Mouse (Mus musculus): Measurements from ENCODE around the gene Exoc4.

Gene Exoc4

DNA sequence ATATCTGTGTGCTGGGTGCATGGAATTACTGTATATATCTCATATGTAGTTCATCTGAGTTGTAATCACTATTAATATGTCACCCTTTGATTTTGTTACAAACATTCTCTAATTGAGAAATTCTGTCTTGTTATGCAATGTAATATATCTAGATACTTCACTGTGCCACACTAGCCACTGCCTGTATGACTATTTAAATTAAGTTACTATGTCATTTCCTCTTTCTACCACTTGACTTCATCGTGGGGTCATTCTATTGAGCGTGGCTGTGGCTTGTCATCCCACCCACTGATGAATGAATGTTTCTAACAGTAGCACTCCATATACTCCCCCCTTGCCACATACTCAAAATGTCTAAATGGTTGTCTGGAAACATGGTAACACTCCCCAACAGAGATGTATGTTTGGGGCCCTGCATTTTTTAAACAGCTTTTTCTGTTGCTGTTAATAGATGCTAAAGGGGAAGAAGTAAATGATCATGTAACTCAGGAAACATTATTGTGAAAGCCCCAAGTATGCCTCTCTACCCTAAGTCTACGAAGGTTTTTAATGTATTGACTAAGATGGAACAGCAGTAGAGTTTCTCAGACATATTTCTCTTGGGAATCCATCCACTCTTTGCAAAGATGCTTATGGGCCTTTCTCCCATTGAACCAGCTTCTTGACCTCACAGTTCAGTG, 618.2 kb downstream of the Exoc4 start:
- no peak for DNase-seq (ENCODE audit: low read depth)

DNA sequence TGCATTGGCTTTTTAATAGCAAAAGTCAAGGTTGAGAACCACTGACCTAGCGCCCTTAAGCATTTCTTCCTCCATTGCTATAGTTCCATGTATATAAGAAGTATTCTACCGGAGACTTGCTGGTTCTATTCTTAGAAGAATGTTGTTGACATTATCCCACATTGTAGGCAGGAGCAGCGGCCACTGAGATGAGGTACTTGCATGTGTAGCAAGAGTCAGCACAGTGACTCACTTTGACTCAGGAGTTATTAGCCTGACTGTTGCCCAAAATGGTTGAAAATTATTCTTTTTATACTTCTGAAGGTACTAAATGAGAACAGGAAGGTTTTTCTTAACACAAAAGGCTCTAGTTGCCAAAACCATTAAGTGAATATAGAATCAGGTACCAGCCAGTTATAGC, 620.4 kb downstream of the Exoc4 start:
- DNase-seq (ENCODE audit: low read depth): no peak

DNA sequence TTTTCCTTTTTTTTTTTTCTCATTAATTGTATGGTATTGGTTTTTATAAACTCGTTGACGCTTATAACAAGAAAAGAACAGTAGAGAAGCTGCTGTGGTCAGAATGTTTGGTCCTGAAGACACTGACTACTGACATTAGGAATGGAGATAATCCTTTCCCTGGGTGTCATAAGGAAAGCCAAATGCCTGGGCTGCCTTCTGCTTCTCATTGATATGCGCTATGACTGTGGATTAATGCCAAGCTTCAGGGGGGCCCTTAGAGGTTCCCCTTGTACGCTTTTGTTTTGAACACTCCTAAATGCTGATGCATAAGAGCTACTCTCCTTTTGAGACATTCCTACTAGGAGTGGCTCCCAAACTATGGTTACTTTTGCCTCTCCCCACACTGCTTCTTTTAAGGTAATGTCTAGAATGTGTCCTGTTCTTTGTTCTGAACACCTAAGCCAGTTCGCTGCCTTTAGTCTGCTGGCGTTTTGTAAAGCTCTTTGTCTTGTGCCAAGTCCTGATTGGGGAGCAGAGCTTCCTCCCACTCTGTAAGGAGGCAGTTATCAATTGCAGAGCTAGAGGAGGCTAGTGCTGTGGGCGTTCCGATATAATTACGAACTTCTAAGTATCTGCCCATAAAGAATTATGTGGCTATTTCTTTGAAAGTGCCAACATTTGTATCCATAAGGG, 621.7 kb downstream of the Exoc4 start:
- no peak for DNase-seq (ENCODE audit: low read depth)

DNA sequence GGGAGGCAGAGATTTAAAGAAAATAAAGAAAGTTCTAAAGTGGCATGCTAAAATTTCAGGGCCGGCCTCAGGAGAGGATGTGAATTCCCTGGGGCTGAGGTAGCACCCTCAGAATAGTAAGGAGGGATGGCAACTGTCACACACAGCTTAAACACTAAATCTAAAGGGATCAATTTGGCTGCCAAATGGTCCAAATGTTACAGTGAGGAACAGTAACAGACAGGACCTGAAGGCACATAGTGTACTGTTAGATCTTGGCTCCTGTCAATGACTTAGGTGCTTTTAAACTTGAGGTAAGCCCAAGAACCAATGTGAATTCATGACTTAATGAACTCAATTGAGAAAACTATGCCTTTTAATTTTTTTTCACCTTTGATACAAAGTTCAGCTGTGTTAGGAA, 622.4 kb downstream of the Exoc4 start:
- DNase-seq (ENCODE audit: low read depth): no peak

DNA sequence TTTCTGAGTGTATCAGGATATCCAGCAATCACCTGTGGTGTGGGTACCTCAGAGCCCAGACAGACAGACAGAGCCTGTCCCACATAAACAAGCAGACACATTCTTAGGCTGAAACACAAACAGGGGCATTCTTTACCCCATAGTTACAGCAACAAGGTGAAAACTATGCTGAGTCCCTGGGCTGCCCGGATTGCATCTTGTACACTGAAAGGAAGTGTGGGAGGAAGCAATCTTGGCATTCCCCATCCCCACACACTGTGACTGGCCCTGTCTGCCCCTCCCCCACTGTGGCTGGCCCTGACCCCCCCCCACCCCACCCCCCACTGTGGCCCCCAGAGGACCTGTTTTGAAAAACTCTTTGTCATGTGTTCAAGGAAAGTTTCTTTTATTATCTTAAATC, 623.3 kb downstream of the Exoc4 start:
- DNase-seq (ENCODE audit: low read depth): no peak

DNA sequence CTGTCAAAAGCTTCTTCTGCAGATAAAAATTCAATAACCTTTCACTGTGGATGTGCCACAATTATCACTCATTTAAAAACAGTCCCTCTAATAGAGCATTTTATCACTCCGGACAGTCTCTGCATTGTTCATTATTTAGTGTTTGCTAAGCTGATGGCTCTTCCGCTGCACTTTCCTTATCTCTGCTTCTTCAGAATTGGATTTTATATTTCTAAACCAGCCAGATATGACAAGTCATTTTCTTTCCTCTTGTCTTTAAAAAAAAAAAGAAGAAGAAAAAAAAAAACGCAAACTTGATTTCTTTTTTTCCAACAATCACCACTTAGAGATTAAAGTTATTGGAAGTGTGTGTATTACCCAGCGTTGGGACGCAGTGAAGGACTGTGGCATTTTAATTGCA, 624.1 kb downstream of the Exoc4 start:
- no peak for DNase-seq (ENCODE audit: low read depth)

DNA sequence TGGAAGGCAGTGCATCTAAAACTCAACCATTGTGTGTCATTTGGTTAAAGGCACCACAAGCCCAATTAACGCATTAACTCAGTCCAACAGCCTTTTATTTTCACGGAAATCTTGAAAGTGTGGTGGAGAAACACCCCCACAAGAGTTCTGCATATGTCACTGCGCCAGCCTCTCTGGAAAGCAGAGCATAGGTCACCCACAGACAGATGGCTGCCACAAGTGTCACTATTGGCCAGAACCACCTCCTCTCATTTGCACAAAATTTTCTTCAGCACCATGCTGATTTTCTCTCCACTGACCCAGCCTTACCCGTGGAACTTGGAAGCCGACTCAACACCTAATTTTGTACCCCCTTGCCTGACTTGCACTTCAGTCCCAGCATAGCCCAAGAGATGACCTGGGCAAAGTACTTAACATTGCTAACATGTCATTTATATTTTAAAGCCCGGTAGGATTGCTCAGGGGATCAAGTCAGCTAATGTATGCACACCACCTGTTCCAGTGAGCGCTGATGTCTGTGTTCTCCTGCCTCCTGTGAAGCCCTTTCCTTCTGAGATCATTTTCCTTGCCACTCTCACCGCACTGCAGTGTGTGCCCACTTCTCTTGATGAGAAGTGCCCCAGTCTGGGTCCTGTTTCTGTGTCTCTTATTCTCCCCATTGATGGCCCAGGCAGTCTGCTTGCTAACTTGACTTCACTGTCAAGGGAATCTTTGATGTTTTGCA, 625.6 kb downstream of the Exoc4 start:
- no peak for DNase-seq (ENCODE audit: low read depth)

DNA sequence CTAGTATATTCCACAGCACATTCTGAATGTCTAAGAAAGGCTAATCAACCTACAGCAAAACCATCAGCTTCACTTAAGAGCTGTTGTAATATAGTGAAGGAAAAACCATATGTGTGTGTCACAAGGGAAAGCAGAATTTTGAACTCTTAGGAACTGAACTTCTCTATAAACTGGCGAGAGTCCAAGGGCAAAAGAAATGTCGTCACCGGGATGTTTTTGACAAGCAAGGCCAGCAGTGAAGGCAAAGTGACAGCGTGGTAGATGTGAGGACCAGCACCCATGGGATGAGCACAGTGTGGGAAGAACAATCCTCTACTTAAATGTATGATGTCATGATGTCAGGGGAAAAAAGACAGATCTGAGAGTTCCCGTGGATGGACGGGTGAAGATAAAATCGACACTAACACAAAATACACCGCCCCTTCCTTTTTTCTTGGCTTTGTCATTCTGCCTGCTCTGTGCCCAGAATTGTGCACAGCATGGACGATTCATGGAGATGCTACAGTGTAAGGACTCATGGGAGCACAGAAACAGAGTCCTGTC, 635.3 kb downstream of the Exoc4 start:
- DNase-seq (ENCODE audit: low read depth): no peak

DNA sequence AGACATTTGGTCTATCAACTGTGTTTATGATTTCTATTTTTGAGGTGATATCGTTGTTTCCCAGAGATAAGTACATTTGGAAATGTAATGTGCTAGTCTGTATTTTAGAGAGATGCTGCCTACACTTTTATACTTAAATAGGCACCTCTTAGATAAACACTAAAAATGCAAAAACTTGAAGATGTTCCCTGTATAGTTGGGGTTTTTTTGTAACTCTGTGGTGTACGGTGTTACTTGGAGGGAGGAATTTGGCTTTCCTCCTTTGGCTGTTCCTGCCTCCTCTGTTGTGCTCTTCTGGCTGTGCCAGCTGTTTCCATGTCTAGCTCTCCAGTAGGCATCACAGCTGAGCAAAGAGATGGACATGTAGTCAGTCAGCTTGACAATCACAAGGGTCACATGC, 638.1 kb downstream of the Exoc4 start:
- no peak for DNase-seq (ENCODE audit: low read depth)

DNA sequence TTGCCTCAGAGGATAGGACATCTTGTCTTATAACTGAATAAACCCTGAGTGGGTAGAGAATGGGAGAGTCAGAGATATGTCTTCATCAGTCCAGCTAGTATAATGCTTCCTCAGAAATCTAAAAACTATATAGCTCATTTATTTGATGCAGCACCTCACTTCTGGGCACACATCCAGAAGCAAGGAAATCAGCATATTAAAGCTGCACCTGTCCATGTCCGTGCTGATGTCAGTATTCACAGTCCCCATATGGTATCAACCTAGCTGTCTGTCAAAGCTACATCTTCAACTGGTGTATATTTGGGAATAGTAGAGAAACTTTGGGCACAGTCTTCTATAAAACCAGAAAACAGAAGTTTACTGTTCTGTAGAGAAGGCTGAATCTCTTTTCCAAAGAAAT, 642.0 kb downstream of the Exoc4 start:
- DNase-seq (ENCODE audit: low read depth): no peak

DNA sequence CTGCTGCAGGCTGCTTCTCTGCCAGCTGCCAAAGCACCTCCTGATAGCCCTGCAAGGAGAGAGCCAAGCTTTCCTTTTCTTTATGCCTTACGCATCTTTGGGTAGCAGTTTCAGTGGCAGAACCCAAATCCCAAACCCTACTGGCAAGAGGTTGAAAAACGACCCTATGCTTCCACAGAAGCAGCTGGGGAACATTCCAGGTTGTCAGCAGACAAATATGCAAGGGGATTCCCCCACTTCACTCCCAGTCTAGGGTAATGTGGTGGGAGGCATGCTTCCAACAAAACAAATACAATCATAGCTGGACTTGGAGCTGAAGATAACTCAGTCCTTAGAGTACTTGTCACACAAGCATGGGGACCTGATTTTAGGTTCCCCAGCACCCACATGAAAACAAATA, 643.3 kb downstream of the Exoc4 start:
- DNase-seq (ENCODE audit: low read depth): no peak

DNA sequence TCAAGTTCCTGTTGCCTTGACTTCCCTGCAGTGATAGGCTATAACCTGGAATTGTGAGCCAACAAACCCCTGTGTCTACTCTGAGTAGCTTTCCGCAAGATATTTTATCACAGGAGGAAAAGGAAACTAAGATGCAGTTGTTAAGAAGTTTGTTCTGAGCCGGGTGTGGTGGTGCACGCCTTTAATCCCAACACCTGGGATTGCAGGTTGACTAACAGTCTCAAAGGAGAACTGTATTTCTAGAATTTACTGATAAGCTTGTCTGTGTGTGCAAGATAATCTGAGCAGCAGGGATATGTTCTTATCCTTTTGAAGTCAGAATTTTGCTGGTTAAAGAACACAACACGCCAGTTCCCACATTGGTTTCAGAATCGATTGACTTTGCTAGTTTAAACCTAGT, 651.1 kb downstream of the Exoc4 start:
- DNase-seq (ENCODE audit: low read depth): no peak

DNA sequence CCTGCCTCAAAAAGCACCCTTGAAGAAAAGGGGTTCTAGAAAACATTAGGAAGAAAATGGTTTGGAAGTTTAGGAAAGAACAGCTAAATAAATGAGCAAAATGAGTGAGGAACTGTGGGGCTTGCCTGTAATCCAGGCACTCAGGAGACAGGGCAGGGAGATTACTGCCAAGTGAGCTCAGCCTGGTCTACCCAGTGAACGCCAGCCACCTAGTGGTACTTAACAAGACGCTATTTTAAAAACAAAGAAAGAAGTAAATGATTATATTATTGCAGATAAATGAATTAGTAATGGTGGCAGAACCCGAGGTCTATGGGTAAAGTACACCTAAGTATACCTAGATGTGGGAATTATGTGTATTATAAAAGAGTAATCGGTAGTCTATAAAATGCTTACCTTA, 651.7 kb downstream of the Exoc4 start:
- no peak for DNase-seq (ENCODE audit: low read depth)

DNA sequence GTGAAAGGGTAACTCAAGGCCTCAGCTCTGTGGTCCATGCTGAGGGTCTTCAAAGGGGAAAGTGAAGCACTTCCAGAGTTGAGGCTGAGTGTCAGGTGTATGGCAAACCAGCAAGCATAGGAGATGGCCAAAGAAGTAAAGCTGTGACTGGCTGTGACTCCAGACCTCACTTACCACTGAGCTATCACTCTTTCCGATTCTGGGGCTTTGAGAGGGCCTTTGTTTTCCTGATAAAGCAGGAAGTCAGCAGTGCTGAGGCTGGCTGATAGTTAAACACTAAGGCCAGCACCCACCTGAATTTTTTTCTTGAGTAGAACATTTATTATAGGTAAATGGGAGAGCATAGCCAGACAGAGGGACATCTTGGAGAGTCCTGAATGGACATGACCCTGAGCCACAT, 656.2 kb downstream of the Exoc4 start:
- no peak for DNase-seq (ENCODE audit: low read depth)

DNA sequence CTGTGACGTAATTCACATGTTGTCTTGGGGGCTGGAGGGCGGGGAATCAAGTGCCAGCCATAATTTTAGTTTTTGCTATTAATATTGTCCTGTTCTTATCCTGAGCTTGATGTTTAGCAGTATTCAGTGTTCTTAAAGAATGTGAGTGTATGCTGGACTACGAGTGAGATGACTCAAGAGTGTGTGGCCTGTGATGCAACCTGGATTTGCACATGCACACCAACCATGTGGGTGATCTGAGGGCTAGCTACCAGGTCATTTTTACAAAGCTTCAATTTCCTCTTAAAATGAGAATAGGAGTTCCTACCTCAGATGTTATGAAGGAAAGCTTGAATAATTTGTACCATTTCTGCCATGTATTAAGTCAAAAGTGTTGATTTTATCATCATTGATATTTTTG, 661.8 kb downstream of the Exoc4 start:
- no peak for DNase-seq (ENCODE audit: low read depth)

DNA sequence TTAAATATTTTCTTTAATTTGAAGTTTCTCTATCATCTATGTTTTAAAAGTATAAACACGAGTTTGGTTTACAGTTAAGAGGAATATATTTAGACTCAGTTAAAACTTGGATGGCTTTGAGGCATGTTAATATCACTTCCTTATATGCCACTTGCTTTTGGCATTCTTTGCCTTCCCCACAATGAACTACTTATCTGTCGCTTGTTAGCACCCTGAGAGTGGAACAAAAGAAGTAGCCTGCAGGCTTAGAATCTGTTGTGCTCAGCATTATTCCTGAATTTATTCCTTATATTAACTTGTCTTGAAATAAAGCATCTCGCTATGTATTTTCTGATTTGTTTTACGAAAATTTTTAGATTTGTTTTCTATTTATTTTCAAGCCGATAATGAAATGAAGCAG, 664.2 kb downstream of the Exoc4 start:
- DNase-seq (ENCODE audit: low read depth): no peak

DNA sequence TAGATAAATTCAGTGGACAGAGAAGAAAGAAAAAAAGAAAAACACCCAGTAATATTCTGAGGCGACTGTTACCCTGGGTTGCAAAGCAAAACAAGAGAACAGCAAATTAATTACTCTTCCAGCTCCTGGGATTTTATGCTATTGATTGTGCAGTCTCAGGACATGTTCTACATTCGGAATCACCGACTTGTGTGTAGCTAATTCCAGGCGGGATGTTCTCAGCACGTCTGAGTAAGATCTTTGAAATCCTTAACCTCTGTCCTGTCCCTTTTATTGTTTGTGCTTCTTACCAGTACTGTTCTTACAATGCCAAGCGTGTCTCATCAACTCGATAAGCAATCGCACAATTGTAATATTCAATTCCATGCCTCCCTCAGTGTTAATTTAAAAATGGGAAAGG, 664.6 kb downstream of the Exoc4 start:
- no peak for DNase-seq (ENCODE audit: low read depth)

DNA sequence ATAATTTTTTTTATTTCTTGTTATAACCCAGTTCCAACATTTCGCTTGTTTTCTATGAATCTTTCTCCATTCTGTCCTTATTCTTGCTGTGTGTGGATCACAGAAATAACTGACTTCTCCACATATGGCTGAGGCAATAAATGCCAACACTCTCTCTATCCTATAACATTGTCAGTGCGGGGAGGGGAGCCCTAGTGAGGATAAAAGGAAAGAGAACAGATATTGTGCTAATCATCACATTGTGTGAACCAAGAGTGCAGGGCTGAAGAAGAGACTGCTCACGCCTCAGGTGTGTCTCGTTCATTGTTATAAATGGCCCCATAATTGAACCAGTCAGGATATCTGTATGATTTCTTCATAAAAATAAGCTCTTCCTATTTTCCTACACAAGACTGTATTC, 665.1 kb downstream of the Exoc4 start:
- no peak for DNase-seq (ENCODE audit: low read depth)

DNA sequence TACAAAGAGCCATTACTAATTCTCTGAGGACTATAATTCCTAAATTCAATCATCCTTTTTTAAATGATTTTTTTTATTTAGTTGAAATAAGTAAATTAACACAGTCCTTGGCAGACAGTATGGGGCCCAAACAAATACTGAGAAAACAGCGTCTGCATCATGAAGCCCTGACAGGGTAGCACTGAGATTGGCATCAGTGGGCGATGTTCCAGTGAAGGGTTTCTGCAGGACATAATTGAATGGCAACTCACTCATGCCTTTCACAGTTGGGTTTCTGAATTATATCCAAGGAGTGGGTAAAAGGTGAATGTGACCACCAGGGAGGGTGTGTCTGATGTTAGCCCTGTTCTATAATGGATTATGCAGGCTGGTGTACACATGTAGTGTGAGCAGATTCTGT, 674.7 kb downstream of the Exoc4 start:
- no peak for DNase-seq (ENCODE audit: low read depth)

DNA sequence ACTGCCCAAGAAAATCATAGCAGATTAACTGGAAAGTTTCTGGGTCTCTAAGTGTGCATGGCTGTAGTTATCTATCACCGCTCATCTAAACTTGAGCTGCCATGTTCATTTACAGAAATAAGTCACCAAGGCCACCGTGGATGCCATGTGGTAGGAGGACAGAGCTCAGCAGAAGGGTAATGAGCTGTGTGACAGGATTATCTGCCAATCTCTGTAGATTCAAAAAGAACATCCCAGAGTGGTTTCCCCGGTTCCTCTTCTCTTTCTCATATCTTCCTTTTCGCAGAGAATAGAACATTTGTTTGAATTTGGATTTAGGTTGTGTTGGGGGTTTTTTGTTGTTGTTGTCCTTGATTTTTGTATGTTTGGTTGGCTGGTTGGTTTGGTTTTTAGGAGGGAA, 676.0 kb downstream of the Exoc4 start:
- no peak for DNase-seq (ENCODE audit: low read depth)

DNA sequence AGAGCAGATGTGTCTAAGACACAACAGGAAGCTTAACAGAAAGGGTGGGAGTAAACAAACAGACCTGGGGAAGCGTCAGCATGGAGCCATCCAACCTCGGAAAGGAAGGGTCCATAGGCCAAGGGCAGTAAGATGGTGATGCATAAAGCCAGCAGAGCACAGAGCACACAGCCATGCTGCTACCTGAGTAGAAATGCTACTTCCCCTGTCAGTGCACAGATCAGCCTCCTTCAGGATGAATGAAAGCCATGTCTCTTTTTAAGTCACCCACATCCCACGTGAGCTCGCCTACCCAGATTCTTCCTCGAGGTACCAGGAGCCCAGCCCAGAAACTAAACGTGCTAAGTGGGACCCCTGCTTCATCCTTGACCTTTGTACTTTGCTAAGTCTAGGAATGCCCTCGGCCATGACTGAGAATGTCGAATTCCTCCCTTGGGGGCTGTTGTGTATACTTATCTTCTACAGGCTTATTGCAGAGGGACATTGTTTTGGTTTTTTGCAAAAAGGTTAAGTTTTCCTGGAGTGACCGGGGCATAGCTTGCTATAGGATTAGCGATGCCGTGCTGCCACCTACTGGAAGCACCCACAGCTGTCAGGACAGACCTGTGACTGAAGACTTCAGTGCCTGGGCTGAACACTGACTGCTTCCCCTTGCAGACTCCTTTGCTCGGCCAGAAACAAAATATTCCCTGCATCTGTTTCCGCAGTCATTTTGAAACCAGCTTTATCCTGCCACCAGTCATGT, 680.6 kb downstream of the Exoc4 start:
- peak; percentile 56 for DNase-seq (ENCODE audit: low read depth)

DNA sequence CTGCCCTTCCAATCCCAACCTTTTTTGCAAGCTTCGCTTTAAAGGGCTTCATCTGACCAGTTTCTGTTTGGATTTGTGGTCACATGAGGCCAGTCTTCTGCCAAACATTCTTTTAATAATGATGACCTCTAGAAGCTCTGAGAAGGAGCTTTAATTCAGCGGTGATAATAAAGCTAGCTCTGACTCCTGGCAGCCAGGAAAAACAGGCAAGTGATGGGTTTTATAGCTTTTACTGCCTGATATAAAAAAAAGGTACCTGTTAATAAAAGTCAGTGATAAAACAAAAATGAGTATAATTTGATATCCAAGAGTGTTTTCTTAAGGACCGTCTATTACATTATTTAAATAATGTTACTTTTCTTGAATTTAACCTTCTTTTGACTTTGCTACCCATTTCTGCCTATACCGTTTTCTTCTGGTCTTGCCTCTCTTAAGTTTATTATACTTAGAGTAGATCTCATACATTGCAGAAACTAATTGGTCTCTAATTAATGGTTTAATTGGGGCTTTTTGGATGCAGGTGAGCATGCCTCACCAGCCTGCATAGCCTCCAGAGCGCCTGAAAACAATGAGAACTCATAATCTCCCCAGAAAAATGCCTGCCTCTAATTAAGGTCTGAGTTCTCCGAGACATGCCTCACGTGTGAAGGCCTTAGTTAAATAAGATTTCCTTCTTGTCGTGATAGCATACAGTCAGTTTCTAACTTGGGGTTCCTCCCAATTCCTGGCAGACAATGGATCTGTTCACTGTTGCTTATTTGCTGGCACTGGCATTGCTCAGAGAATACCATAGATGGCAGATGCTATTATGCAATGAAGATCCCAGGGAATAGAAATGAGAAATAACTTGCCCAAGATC, 681.4 kb downstream of the Exoc4 start:
- no peak for DNase-seq (ENCODE audit: low read depth)

Data from naive thymus-derived CD4-positive, alpha-beta T cell, adult 2 months (primary cell).